Mouse (Mus musculus): ENCODE data around the gene Gxylt2. TPM values are rescaled to one million over a fixed set of nuclear protein-coding genes. Genes with fewer than 3 reads are reported as not detected.

The Gxylt2 gene
- polyA plus RNA-seq, 1 experiment from 2014 or later = 5.0 TPM

DNA sequence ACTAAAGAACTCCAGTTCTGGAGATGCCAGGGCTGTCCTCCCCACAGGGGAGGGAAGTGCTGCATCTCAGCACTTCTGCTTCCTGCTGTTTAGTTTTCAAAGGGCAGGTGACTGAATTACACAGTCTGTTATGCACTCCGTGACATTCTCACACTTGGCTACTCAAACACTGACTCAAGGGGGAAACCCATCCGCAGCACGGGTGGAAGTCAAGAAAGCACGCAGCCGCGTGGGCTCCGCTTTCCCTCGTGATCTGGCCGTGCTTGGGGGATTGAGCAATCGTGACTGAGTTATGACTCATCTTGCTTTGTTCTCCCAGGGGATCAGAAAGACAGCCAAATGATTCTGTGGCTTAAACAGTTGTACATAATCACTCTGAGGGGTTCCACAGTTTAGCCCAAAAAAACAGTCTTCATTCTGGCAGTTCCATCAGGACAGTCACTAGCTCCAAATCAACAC is 96.0 kb downstream of the Gxylt2 start:
- Histone ChIP-seq H3K36me3 (no peaks in the 10 kb centered on the region), H3K27me3 (no peaks in the 10 kb centered on the region), H3K9ac (no peak overlapping the region), H3K4me3 (no peak overlapping the region), H3K4me1 (replicated peaks) (no peaks in the 10 kb centered on the region), H3K27ac (no peak overlapping the region), H3K4me2 (no peak overlapping the region), H3K9me3 (replicated peaks) (no peaks in the 10 kb centered on the region)
- 49% methylated on average over 10 of the region's 10 CpGs for WGBS
- ATAC-seq (replicated peaks; ENCODE audit: insufficient number of reproducible peaks, insufficient read depth, low FRiP score, low read depth) = no peak

- no peak for ATAC-seq (replicated peaks; ENCODE audit: insufficient number of reproducible peaks, insufficient read depth, low FRiP score, low read depth)
- Histone ChIP-seq H3K9ac (no peak overlapping the region), H3K27ac (no peak overlapping the region), H3K4me3 (no peak overlapping the region), H3K9me3 (replicated peaks) (no peaks in the 10 kb centered on the region), H3K27me3 (no peaks in the 10 kb centered on the region), H3K36me3 (no peaks in the 10 kb centered on the region), H3K4me2 (no peak overlapping the region), H3K4me1 (replicated peaks) (no peaks in the 10 kb centered on the region)
- 55% methylated on average over 13 of the region's 13 CpGs for WGBS
These were observed 98.0 kb downstream of the Gxylt2 start for GRCm38 (mm10) chr6:100802381-100803083.

- ATAC-seq (replicated peaks; ENCODE audit: insufficient number of reproducible peaks, insufficient read depth, low FRiP score, low read depth) = no peak
- H3K27ac ChIP-seq = no peak overlapping the region
- no peaks in the 10 kb centered on the region for H3K36me3 ChIP-seq
- 84% methylated on average over 3 of the region's 3 CpGs for WGBS
- H3K4me1 ChIP-seq (replicated peaks) = no peaks in the 10 kb centered on the region
- H3K27me3 ChIP-seq = no peaks in the 10 kb centered on the region
- H3K9ac ChIP-seq = no peak overlapping the region
- H3K4me3 ChIP-seq = no peak overlapping the region
- no peak overlapping the region for H3K4me2 ChIP-seq
- H3K9me3 ChIP-seq (replicated peaks) = no peaks in the 10 kb centered on the region
These were observed 98.7 kb downstream of the Gxylt2 start for GRCm38 (mm10) chr6:100803250-100803649.

DNA sequence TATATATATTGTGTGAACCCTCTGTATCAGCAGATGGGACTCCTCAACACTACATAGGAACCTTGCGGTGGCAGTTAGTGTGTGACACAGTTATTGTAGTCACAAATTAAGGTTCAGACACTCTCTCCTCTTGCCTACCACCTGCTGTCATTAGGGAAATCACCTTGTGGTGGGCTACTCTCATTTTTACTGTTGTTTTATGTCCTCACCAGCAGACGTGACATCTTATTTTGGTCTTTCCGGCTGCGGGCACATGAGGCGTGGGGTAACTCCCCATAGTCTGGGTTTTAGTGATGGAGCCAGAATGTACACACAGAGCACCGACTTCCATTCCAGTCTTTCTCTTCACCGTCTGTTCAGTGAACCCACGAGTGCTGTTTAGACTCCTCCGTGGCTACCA is 102.7 kb downstream of the Gxylt2 start:
- Histone ChIP-seq H3K27ac (no peak overlapping the region), H3K9ac (no peak overlapping the region), H3K9me3 (replicated peaks) (no peaks in the 10 kb centered on the region), H3K4me2 (no peak overlapping the region), H3K4me1 (replicated peaks) (no peaks in the 10 kb centered on the region), H3K36me3 (no peaks in the 10 kb centered on the region), H3K4me3 (no peak overlapping the region), H3K27me3 (no peaks in the 10 kb centered on the region)
- 89% methylated on average over 9 of the region's 9 CpGs for WGBS
- ATAC-seq (replicated peaks; ENCODE audit: insufficient number of reproducible peaks, insufficient read depth, low FRiP score, low read depth) = no peak

- no peak for ATAC-seq (replicated peaks; ENCODE audit: insufficient number of reproducible peaks, insufficient read depth, low FRiP score, low read depth)
- Histone ChIP-seq H3K4me1 (replicated peaks) (no peaks in the 10 kb centered on the region), H3K27me3 (no peaks in the 10 kb centered on the region), H3K9me3 (replicated peaks) (no peaks in the 10 kb centered on the region), H3K4me2 (no peak overlapping the region), H3K9ac (no peak overlapping the region), H3K27ac (no peak overlapping the region), H3K36me3 (no peaks in the 10 kb centered on the region), H3K4me3 (no peak overlapping the region)
- 49% methylated on average over 1 of the region's 1 CpGs for WGBS
These were observed 103.2 kb downstream of the Gxylt2 start for GRCm38 (mm10) chr6:100807746-100808145.

DNA sequence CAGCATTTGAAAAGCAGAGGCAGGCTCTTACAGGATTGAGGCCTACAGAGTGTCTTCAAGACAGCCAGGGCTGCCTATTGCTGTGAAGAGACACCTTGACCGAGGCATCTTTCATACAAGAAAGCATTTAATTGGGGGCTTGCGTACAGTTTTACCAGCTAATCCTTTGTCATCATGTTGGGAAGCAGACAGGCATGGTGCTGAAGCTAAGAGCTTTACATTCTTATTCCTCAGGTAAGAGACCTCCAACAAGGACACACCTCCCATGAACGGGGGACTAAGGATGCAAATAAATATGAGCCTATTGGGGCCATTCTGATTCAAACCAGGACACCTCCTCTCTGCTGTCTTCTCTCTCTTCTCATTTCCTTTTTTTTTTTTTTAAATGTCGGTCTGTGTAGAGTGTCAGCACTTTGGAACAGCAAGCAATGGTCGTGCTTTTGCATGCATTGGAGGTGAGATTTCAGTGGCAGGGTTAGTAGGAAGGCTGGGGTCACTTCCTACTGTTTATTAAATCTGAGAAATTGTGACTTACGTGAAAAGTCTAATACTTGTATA is 103.8 kb downstream of the Gxylt2 start:
- no peak overlapping the region for H3K9ac ChIP-seq
- no peak for ATAC-seq (replicated peaks; ENCODE audit: insufficient number of reproducible peaks, insufficient read depth, low FRiP score, low read depth)
- H3K4me1 ChIP-seq (replicated peaks) = no peaks in the 10 kb centered on the region
- no peak overlapping the region for H3K27ac ChIP-seq
- no peak overlapping the region for H3K4me2 ChIP-seq
- H3K36me3 ChIP-seq = no peaks in the 10 kb centered on the region
- no peaks in the 10 kb centered on the region for H3K9me3 ChIP-seq (replicated peaks)
- WGBS = 86% methylated on average over 6 of the region's 6 CpGs
- H3K27me3 ChIP-seq = no peaks in the 10 kb centered on the region
- no peak overlapping the region for H3K4me3 ChIP-seq

- H3K36me3 ChIP-seq = no peaks in the 10 kb centered on the region
- no peaks in the 10 kb centered on the region for H3K4me1 ChIP-seq (replicated peaks)
- 78% methylated on average over 4 of the region's 4 CpGs for WGBS
- no peak overlapping the region for H3K27ac ChIP-seq
- H3K9me3 ChIP-seq (replicated peaks) = no peaks in the 10 kb centered on the region
- no peak overlapping the region for H3K9ac ChIP-seq
- H3K4me3 ChIP-seq = no peak overlapping the region
- H3K4me2 ChIP-seq = no peak overlapping the region
- no peaks in the 10 kb centered on the region for H3K27me3 ChIP-seq
- no peak for ATAC-seq (replicated peaks; ENCODE audit: insufficient number of reproducible peaks, insufficient read depth, low FRiP score, low read depth)
These were observed 105.6 kb downstream of the Gxylt2 start for GRCm38 (mm10) chr6:100810117-100810516.

DNA sequence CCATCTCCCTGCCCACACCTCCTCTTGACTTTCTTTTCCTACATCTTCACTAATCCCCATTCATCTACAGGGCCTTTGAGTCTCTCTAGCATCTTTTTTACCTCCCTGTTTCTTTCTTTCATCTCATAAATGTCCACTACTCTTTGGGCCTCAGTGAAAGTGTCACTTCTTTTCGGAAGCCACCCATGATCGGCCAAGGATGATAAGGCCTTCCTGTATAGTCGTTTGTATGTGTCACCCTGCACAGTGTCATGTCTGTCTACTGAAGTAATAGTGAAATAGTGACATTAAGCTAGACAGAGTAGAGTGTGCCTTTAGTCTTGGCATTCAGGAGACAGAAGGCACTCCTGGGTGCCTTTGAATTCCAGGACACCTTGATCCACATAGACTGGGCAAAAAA is 107.2 kb downstream of the Gxylt2 start:
- H3K27me3 ChIP-seq = no peaks in the 10 kb centered on the region
- H3K9ac ChIP-seq = no peak overlapping the region
- H3K4me3 ChIP-seq = no peak overlapping the region
- ATAC-seq (replicated peaks; ENCODE audit: insufficient number of reproducible peaks, insufficient read depth, low FRiP score, low read depth) = no peak
- H3K9me3 ChIP-seq (replicated peaks) = no peaks in the 10 kb centered on the region
- H3K36me3 ChIP-seq = no peaks in the 10 kb centered on the region
- WGBS = 53% methylated on average over 3 of the region's 3 CpGs
- H3K4me1 ChIP-seq (replicated peaks) = no peaks in the 10 kb centered on the region
- H3K4me2 ChIP-seq = no peak overlapping the region
- H3K27ac ChIP-seq = no peak overlapping the region

DNA sequence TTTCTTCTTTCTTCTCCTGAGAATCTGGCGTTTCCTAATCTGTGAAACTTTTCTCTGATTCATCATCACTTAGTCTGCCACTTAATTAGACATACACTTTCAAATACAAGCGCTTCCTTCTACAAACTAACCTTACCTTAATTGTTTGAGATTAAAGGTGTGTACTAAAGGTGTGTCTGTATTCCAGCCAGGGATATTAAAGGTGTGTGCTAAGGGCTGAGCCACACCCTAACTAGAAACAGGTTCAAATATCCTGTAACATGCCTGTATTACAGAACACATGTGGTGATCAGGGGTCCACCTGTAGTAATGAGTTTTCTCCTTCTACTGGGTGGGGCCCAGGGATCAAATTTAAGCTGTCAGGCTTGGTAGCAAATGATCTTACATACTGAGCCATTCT is 116.8 kb downstream of the Gxylt2 start:
- Histone ChIP-seq H3K4me1 (replicated peaks) (peaks cover 7% of the 10 kb centered on the region; the same call in 1 of the 2 replicates), H3K36me3 (no peaks in the 10 kb centered on the region), H3K9ac (no peak overlapping the region), H3K4me2 (no peak overlapping the region), H3K27ac (no peak overlapping the region), H3K4me3 (no peak overlapping the region), H3K27me3 (no peaks in the 10 kb centered on the region), H3K9me3 (replicated peaks) (no peaks in the 10 kb centered on the region)
- WGBS = 86% methylated on average over 2 of the region's 2 CpGs
- no peak for ATAC-seq (replicated peaks; ENCODE audit: insufficient number of reproducible peaks, insufficient read depth, low FRiP score, low read depth)

GRCm38 (mm10) chr6:100823356-100823755 is 118.8 kb downstream of the Gxylt2 start:
- ATAC-seq (replicated peaks; ENCODE audit: insufficient number of reproducible peaks, insufficient read depth, low FRiP score, low read depth) = no peak
- no peak overlapping the region for H3K9ac ChIP-seq
- no peak overlapping the region for H3K4me3 ChIP-seq
- H3K27me3 ChIP-seq = no peaks in the 10 kb centered on the region
- no peak overlapping the region for H3K4me2 ChIP-seq
- no peaks in the 10 kb centered on the region for H3K36me3 ChIP-seq
- no peak overlapping the region for H3K27ac ChIP-seq
- peaks cover 7% of the 10 kb centered on the region; the same call in 1 of the 2 replicates for H3K4me1 ChIP-seq (replicated peaks)
- H3K9me3 ChIP-seq (replicated peaks) = no peaks in the 10 kb centered on the region
- 77% methylated on average over 1 of the region's 1 CpGs for WGBS

- peaks cover 7% of the 10 kb centered on the region; the same call in 1 of the 2 replicates for H3K4me1 ChIP-seq (replicated peaks)
- no peak overlapping the region for H3K4me3 ChIP-seq
- H3K9me3 ChIP-seq (replicated peaks) = no peaks in the 10 kb centered on the region
- no peak for ATAC-seq (replicated peaks; ENCODE audit: insufficient number of reproducible peaks, insufficient read depth, low FRiP score, low read depth)
- WGBS = 40% methylated on average over 7 of the region's 7 CpGs
- no peak overlapping the region for H3K27ac ChIP-seq
- no peaks in the 10 kb centered on the region for H3K36me3 ChIP-seq
- H3K4me2 ChIP-seq = no peak overlapping the region
- no peaks in the 10 kb centered on the region for H3K27me3 ChIP-seq
- no peak overlapping the region for H3K9ac ChIP-seq
These were observed 119.9 kb downstream of the Gxylt2 start for GRCm38 (mm10) chr6:100824381-100824965.

GRCm38 (mm10) chr6:100826046-100826445 is 121.5 kb downstream of the Gxylt2 start:
- Histone ChIP-seq H3K9me3 (replicated peaks) (no peaks in the 10 kb centered on the region), H3K4me1 (replicated peaks) (peaks cover 7% of the 10 kb centered on the region; the same call in 1 of the 2 replicates), H3K27me3 (no peaks in the 10 kb centered on the region), H3K27ac (no peak overlapping the region), H3K36me3 (no peaks in the 10 kb centered on the region), H3K9ac (no peak overlapping the region), H3K4me2 (no peak overlapping the region), H3K4me3 (no peak overlapping the region)
- no peak for ATAC-seq (replicated peaks; ENCODE audit: insufficient number of reproducible peaks, insufficient read depth, low FRiP score, low read depth)
- WGBS = 84% methylated on average over 6 of the region's 6 CpGs
